Mouse (Mus musculus) MEL (cell line): Measurements from ENCODE around the gene Car12. TPM values are rescaled to one million over a fixed set of nuclear protein-coding genes. Genes with fewer than 3 reads are reported as not detected.

Source experiments
- DNase-seq: peaks from one replicate; pipeline ENCODE4 v3.0.0; 2011; ENCODE audit warnings: low read depth, low spot score
- H3K27ac ChIP-seq: 2 replicates; pipeline ENCODE4 v1.5.1; 2012; ENCODE audit warnings: low read depth, mild to moderate bottlenecking, control low read depth, low read length, moderate library complexity; ENCODE audit not compliant: control insufficient read depth
- H3K27me3 ChIP-seq, 2 experiments: fragments of 150-350 bp in 1 of 2; sonication (generic) in 1 of 2; 2 replicates each; pipeline ENCODE4 v1.6.1; 2012; ENCODE audit warnings: low read length in 2 of 2, mild to moderate bottlenecking in 2 of 2, improper control_type of control experiment in 1 of 2, moderate library complexity in 1 of 2; ENCODE audit not compliant: insufficient read depth in 2 of 2, control insufficient read depth in 1 of 2
- H3K36me3 ChIP-seq, 2 experiments: 2 replicates each; pipeline ENCODE4 v1.6.1; 2012 to 2014; ENCODE audit warnings: low read length in 2 of 2, improper control_type of control experiment in 1 of 2, inconsistent platforms in 1 of 2, mild to moderate bottlenecking in 1 of 2; ENCODE audit not compliant: insufficient read depth in 2 of 2, control insufficient read depth in 1 of 2
- H3K4me1 ChIP-seq, 2 experiments: fragments of 150-350 bp in 1 of 2; sonication (generic) in 1 of 2; 2 replicates each; pipeline ENCODE4 v1.6.1; 2012; ENCODE audit warnings: low read length in 2 of 2, improper control_type of control experiment in 1 of 2, mild to moderate bottlenecking in 1 of 2; ENCODE audit not compliant: insufficient read depth in 2 of 2, control insufficient read depth in 1 of 2
- H3K4me3 ChIP-seq, 2 experiments: fragments of 150-350 bp in 1 of 2; sonication (generic) in 1 of 2; 2 replicates each; pipeline ENCODE4 v1.5.1; 2012; ENCODE audit warnings: low read depth in 2 of 2, low read length in 2 of 2, mild to moderate bottlenecking in 2 of 2, moderate library complexity in 2 of 2, control low read depth in 1 of 2, improper control_type of control experiment in 1 of 2; ENCODE audit not compliant: control insufficient read depth in 1 of 2, insufficient read depth in 1 of 2
- H3K79me2 ChIP-seq: 2 replicates; pipeline ENCODE4 v1.6.1; 2012; ENCODE audit warnings: mild to moderate bottlenecking, low read length, moderate library complexity; ENCODE audit not compliant: control insufficient read depth, poor library complexity, insufficient read depth
- H3K9ac ChIP-seq: 2 replicates; pipeline ENCODE4 v1.6.1; 2012; ENCODE audit warnings: low read depth, mild to moderate bottlenecking, control low read depth, low read length, moderate library complexity; ENCODE audit not compliant: control insufficient read depth, poor library complexity, severe bottlenecking
- H3K9me3 ChIP-seq: fragments of 150-350 bp; sonication (generic); replicated peaks from 2 replicates; pipeline ENCODE4 v1.6.1; 2012; ENCODE audit warnings: mild to moderate bottlenecking, low read length, improper control_type of control experiment, moderate library complexity; ENCODE audit not compliant: insufficient read depth
- BHLHE40 ChIP-seq: IDR thresholded peaks from 2 replicates; pipeline ENCODE4 v1.6.1; 2012; ENCODE audit warnings: low read depth, mild to moderate bottlenecking, inconsistent platforms, low read length, improper control_type of control experiment, borderline replicate concordance
- CHD1 ChIP-seq: IDR thresholded peaks from 2 replicates; pipeline ENCODE4 v1.6.1; 2012; ENCODE audit warnings: low read depth, mild to moderate bottlenecking, inconsistent platforms, low read length, improper control_type of control experiment
- CTCF ChIP-seq, 3 experiments: IDR thresholded peaks in 2 of 3; conservative IDR thresholded peaks in 1 of 3; 2 replicates each; pipeline ENCODE4 v1.5.1; 2011 to 2012; ENCODE audit warnings: low read length in 3 of 3, low read depth in 2 of 3, mild to moderate bottlenecking in 2 of 3, improper control_type of control experiment in 1 of 3, inconsistent platforms in 1 of 3, mixed read lengths in 1 of 3, moderate library complexity in 1 of 3; ENCODE audit not compliant: control insufficient read depth in 1 of 3, insufficient read depth in 1 of 3, poor library complexity in 1 of 3, severe bottlenecking in 1 of 3
- ELF1 ChIP-seq: IDR thresholded peaks from 2 replicates; pipeline ENCODE4 v1.6.1; 2014; ENCODE audit warnings: low read depth, mild to moderate bottlenecking, inconsistent platforms, low read length, improper control_type of control experiment, moderate library complexity
- ETS1 ChIP-seq: IDR thresholded peaks from 2 replicates; pipeline ENCODE4 v1.6.1; 2012; ENCODE audit warnings: low read depth, mild to moderate bottlenecking, inconsistent platforms, low read length, improper control_type of control experiment, moderate library complexity
- GABPA ChIP-seq: IDR thresholded peaks from 2 replicates; pipeline ENCODE4 v1.6.1; 2012; ENCODE audit warnings: low read depth, mild to moderate bottlenecking, inconsistent platforms, low read length, improper control_type of control experiment, moderate library complexity
- JUND ChIP-seq: IDR thresholded peaks from 2 replicates; pipeline ENCODE4 v1.6.1; 2011; ENCODE audit warnings: low read depth, mild to moderate bottlenecking, improper control_type of control experiment, low read length
- KAT2A ChIP-seq: conservative IDR thresholded peaks from 2 replicates; pipeline ENCODE4 v1.6.1; 2012; ENCODE audit warnings: low read depth, low read length, improper control_type of control experiment, inconsistent platforms
- MAX ChIP-seq: IDR thresholded peaks from 2 replicates; pipeline ENCODE4 v1.6.1; 2011; ENCODE audit warnings: low read length, improper control_type of control experiment
- MEF2A ChIP-seq: IDR thresholded peaks from 2 replicates; pipeline ENCODE4 v1.6.1; 2014; ENCODE audit warnings: low read depth, mild to moderate bottlenecking, inconsistent platforms, low read length, improper control_type of control experiment; ENCODE audit not compliant: poor library complexity, insufficient replicate concordance, severe bottlenecking; ENCODE audit errors: extremely low read depth
- MXI1 ChIP-seq: IDR thresholded peaks from 2 replicates; pipeline ENCODE4 v1.6.1; 2011; ENCODE audit warnings: mild to moderate bottlenecking, low read depth, low read length, improper control_type of control experiment
- NELFE ChIP-seq: IDR thresholded peaks from 2 replicates; pipeline ENCODE4 v1.6.1; 2011; ENCODE audit warnings: low read depth, low read length, improper control_type of control experiment
- NRF1 ChIP-seq: IDR thresholded peaks from 2 replicates; pipeline ENCODE4 v1.6.1; 2014; ENCODE audit warnings: low read depth, mild to moderate bottlenecking, inconsistent platforms, low read length, improper control_type of control experiment, moderate library complexity; ENCODE audit not compliant: poor library complexity, insufficient read depth, severe bottlenecking
- RAD21 ChIP-seq: IDR thresholded peaks from 2 replicates; pipeline ENCODE4 v1.6.1; 2011; ENCODE audit warnings: mild to moderate bottlenecking, low read depth, low read length, improper control_type of control experiment
- SIN3A ChIP-seq: IDR thresholded peaks from 2 replicates; pipeline ENCODE4 v1.6.1; 2012; ENCODE audit warnings: low read length, improper control_type of control experiment, inconsistent platforms
- SMC3 ChIP-seq: IDR thresholded peaks from 2 replicates; pipeline ENCODE4 v1.6.1; 2011; ENCODE audit warnings: low read depth, low read length, improper control_type of control experiment
- TBP ChIP-seq: IDR thresholded peaks from 2 replicates; pipeline ENCODE4 v1.8.0; 2011; ENCODE audit warnings: low read depth, low read length, improper control_type of control experiment
- TCF12 ChIP-seq: IDR thresholded peaks from 2 replicates; pipeline ENCODE4 v1.6.1; 2014; ENCODE audit warnings: low read depth, mild to moderate bottlenecking, inconsistent platforms, low read length, improper control_type of control experiment, moderate library complexity
- UBTF ChIP-seq: IDR thresholded peaks from 2 replicates; pipeline ENCODE4 v1.6.1; 2012; ENCODE audit warnings: low read depth, mild to moderate bottlenecking, inconsistent platforms, low read length, improper control_type of control experiment, moderate library complexity, borderline replicate concordance; ENCODE audit not compliant: insufficient read depth
- USF2 ChIP-seq, 2 experiments: IDR thresholded peaks; 2 replicates each; pipeline ENCODE4 v1.6.1; 2011 to 2012; ENCODE audit warnings: improper control_type of control experiment in 2 of 2, low read length in 2 of 2, borderline replicate concordance in 1 of 2, inconsistent platforms in 1 of 2, low read depth in 1 of 2, mild to moderate bottlenecking in 1 of 2; ENCODE audit not compliant: insufficient read depth in 1 of 2
- ZC3H11A ChIP-seq: IDR thresholded peaks from 2 replicates; pipeline ENCODE4 v1.6.1; 2012; ENCODE audit warnings: low read depth, mild to moderate bottlenecking, inconsistent platforms, low read length, improper control_type of control experiment
- ZKSCAN1 ChIP-seq: IDR thresholded peaks from 2 replicates; pipeline ENCODE4 v1.6.1; 2012; ENCODE audit warnings: low read depth, mild to moderate bottlenecking, inconsistent platforms, low read length, improper control_type of control experiment, moderate library complexity
- ZNF384 ChIP-seq: IDR thresholded peaks from 2 replicates; pipeline ENCODE4 v1.6.1; 2012; ENCODE audit warnings: low read depth, mild to moderate bottlenecking, inconsistent platforms, low read length, improper control_type of control experiment
- polyA plus RNA-seq, 2 experiments: library from polyadenylated mRNA; stranded (reverse) in 1 of 2; unstranded in 1 of 2; fragments of >175 nt in 1 of 2; fragments of >200 nt in 1 of 2; gene quantifications; 2 replicates each; pipeline versions ENCODE4 v1.2.1 to v1.2.4; 2012; ENCODE audit warnings: low replicate concordance in 2 of 2, low read depth in 1 of 2; ENCODE audit not compliant: insufficient read length in 2 of 2, insufficient read depth in 1 of 2, missing spikeins in 1 of 2
- total RNA-seq: library from RNA; depleted of rRNA; stranded (reverse); fragments of 300-350 nt; gene quantifications from 2 replicates; pipeline ENCODE4 v1.2.3, GENCODE M21; 2012

Gene Car12
- total and polyA plus RNA-seq, 3 experiments = 0.77 to 1.8 TPM; not detected in 1

DNA sequence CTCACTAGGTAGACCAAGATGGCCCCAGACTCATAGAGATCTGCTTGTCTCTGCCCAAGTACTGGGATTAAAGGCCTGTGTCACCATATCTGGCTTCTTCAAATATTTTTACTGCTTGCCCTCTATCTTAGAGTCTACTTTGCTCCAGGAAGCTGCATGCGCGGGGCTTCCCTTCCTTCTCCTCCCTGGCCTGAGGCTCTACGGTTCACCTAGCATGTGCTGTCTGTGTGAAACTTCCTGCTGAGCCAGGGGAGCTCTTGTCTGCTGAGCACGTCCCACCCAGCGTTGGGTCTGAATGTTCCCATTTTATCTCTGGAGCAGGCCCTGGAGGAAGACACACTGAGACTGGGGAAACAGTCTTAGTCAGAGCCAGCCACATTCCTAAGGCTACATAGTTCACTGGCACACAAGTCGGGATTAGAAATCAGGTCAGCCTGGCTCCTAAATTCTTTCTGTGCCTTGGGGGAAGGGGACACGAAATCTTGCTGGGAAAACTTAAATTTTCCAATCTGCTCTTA is 43.9 kb upstream of the Car12 start:
- Histone ChIP-seq H3K27me3 (peaks cover 0 to 2% of the 10 kb centered on the region in 2 experiments; a peak in 1 of 4 replicates), H3K9me3 (no peaks in the 10 kb centered on the region), H3K27ac (no peak overlapping the region), H3K9ac (no peak overlapping the region), H3K36me3 (no peaks in the 10 kb centered on the region), H3K4me1 (no peaks in the 10 kb centered on the region), H3K4me3 (no peak overlapping the region), H3K79me2 (no peaks in the 10 kb centered on the region)
- DNase-seq = no peak
- TF ChIP-seq GABPA = no peak
- TF ChIP-seq USF2 (IDR thresholded peaks at IDR 0.05; ENCODE audit: borderline replicate concordance in 1 of 2, insufficient read depth in 1 of 2, low read depth in 1 of 2, low read length in 2 of 2) = no peak
- no peak for TF ChIP-seq BHLHE40
- TF ChIP-seq RAD21 = no peak
- TF ChIP-seq UBTF = no peak
- no peak for TF ChIP-seq MXI1
- no peak for TF ChIP-seq NELFE
- no peak for TF ChIP-seq SIN3A
- TF ChIP-seq ETS1 = no peak
- no peak for TF ChIP-seq KAT2A
- TF ChIP-seq MEF2A = no peak
- TF ChIP-seq CTCF (IDR thresholded peaks at IDR 0.05 in 2 of 3, conservative IDR thresholded peaks at IDR 0.05 in 1 of 3; ENCODE audit: control insufficient read depth in 1 of 3, insufficient read depth in 1 of 3, low read depth in 2 of 3, low read length in 3 of 3, poor library complexity in 1 of 3, severe bottlenecking in 1 of 3) = no peak
- TF ChIP-seq MAX = no peak

DNA sequence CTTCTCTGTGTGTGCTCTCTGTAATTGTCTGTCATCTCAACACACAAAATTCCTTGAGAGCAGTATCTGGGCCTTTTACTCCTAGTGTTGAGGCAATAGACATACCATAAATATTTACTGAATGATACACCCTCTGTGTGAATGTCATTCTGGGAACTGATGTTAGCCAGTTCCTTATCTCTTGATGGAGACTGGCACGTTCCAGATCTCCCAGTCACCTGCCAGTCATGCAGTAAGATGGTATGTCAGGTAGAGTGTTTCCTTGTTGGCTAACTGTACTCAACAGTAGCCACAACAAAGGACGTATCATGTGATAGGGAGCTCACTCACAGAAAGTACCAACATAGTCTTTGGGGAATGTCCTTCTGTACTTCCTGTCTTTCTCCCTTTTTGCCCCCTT is 39.7 kb upstream of the Car12 start:
- Histone ChIP-seq H3K36me3 (no peaks in the 10 kb centered on the region), H3K9me3 (no peaks in the 10 kb centered on the region), H3K4me3 (no peak overlapping the region), H3K4me1 (no peaks in the 10 kb centered on the region), H3K27ac (no peak overlapping the region), H3K9ac (no peak overlapping the region), H3K79me2 (no peaks in the 10 kb centered on the region), H3K27me3 (peaks cover 0 to 2% of the 10 kb centered on the region in 2 experiments; a peak in 1 of 4 replicates)
- no peak for TF ChIP-seq TBP
- TF ChIP-seq KAT2A = no peak
- TF ChIP-seq JUND = no peak
- no peak for TF ChIP-seq SMC3
- no peak for TF ChIP-seq ETS1
- TF ChIP-seq USF2 (IDR thresholded peaks at IDR 0.05; ENCODE audit: borderline replicate concordance in 1 of 2, insufficient read depth in 1 of 2, low read depth in 1 of 2, low read length in 2 of 2) = no peak
- no peak for TF ChIP-seq ELF1
- TF ChIP-seq ZC3H11A = no peak
- no peak for TF ChIP-seq ZKSCAN1
- TF ChIP-seq UBTF = no peak
- no peak for TF ChIP-seq MEF2A
- no peak for TF ChIP-seq NRF1
- TF ChIP-seq ZNF384 = no peak
- no peak for TF ChIP-seq CHD1
- no peak for TF ChIP-seq TCF12
- no peak for DNase-seq
